Mouse (Mus musculus) midbrain, embryonic 14.5 days (tissue): ENCODE data around the gene Myo15. TPM values are rescaled to one million over a fixed set of nuclear protein-coding genes. Genes with fewer than 3 reads are reported as not detected.

ENCODE experiments used
- ATAC-seq: fragments of 200-750 bp; cut with Nextera tagmentation; 2 replicates; pipeline ENCODE4 v1.8.0; 2017; ENCODE audit warnings: moderate number of reproducible peaks, moderate library complexity; ENCODE audit not compliant: low FRiP score, low TSS enrichment
- DNase-seq: peaks from one replicate; pipeline ENCODE4 v3.0.0-alpha.2; 2015
- H3K27ac ChIP-seq: fragments of 300-500 bp; sonication (generic); replicated peaks from 2 replicates; pipeline ENCODE4 v1.5.1; 2014; ENCODE audit warnings: mild to moderate bottlenecking, low read depth, low read length, moderate library complexity
- H3K27me3 ChIP-seq: fragments of 300-500 bp; sonication (generic); 2 replicates; pipeline ENCODE4 v1.6.1; 2014; ENCODE audit warnings: low read length, control low read depth, mixed read lengths; ENCODE audit not compliant: control insufficient read depth, insufficient read depth
- H3K36me3 ChIP-seq: fragments of 300-500 bp; sonication (generic); 2 replicates; pipeline ENCODE4 v1.6.1; 2014; ENCODE audit warnings: low read length, control low read depth; ENCODE audit not compliant: control insufficient read depth, insufficient read depth
- H3K4me1 ChIP-seq: fragments of 300-500 bp; sonication (generic); 2 replicates; pipeline ENCODE4 v1.6.1; 2014; ENCODE audit warnings: mild to moderate bottlenecking, antibody characterized with exemption, low read length, control low read depth; ENCODE audit not compliant: control insufficient read depth, insufficient read depth
- H3K4me2 ChIP-seq: fragments of 300-500 bp; sonication (generic); 2 replicates; pipeline ENCODE4 v1.6.1; 2014; ENCODE audit warnings: mild to moderate bottlenecking, low read length, moderate library complexity
- H3K4me3 ChIP-seq: fragments of 300-500 bp; sonication (generic); replicated peaks from 2 replicates; pipeline ENCODE4 v1.5.1; 2014; ENCODE audit warnings: low read depth, low read length
- H3K9ac ChIP-seq: fragments of 300-500 bp; sonication (generic); replicated peaks from 2 replicates; pipeline ENCODE4 v1.6.1; 2014; ENCODE audit warnings: mild to moderate bottlenecking, low read length, moderate library complexity
- H3K9me3 ChIP-seq: fragments of 300-500 bp; sonication (generic); 2 replicates; pipeline ENCODE4 v1.6.1; 2016; ENCODE audit warnings: low read length, control low read depth, mixed read lengths; ENCODE audit not compliant: control insufficient read depth
- WGBS: fragments of 180-500 bp; shearing (Covaris S2); extraction: QIAGEN DNeasy Blood & Tissue Kit; methylation state at CpG from one replicate; pipeline ENCODE4 v1.1.7; 2014; 5-methylcytosine and 5-hydroxymethylcytosine counted together
- polyA plus RNA-seq: library from polyadenylated mRNA; unstranded; fragments of >200 nt; fragmentation: Nextera tagmentation; extraction: Ambion mirVana; gene quantifications from 2 replicates; pipeline ENCODE4 v1.2.1, GENCODE M21; 2014

The Myo15 gene
- polyA plus RNA-seq, 1 experiment from 2014 or later = not detected

- H3K9me3 ChIP-seq = no peaks in the 10 kb centered on the region
- no peak overlapping the region for H3K4me2 ChIP-seq
- H3K4me3 ChIP-seq = no peak overlapping the region
- no peak overlapping the region for H3K27ac ChIP-seq
- no peaks in the 10 kb centered on the region for H3K36me3 ChIP-seq
- H3K27me3 ChIP-seq = no peaks in the 10 kb centered on the region
- H3K4me1 ChIP-seq = no peaks in the 10 kb centered on the region
- H3K9ac ChIP-seq = no peak overlapping the region
- DNase-seq (no peak), ATAC-seq (no peak)
- WGBS = 87% methylated on average over 5 of the region's 5 CpGs
Observed at GRCm38 (mm10) chr11:60475668-60476362, 6.7 kb downstream of the Myo15 start.

DNA sequence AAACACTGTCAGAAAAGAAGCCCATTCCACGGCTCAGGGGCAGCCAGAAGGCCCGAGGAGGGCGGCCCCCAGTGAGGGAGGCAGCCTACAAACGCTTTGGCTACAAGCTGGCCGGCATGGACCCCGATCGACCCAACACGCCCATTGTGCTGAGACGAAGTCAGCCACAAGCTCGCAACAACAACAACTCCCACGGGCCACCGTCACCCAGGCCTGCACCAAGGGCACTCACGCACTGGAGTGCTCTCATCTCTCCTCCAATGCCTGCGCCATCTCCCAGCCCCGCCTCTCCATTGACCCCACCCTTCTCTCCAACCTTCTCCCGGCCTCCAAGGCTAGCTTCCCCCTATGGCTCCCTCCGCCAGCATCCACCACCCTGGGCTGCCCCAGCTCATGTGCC lies 9.0 kb downstream of the Myo15 start:
- no peaks in the 10 kb centered on the region for H3K36me3 ChIP-seq
- no peaks in the 10 kb centered on the region for H3K4me1 ChIP-seq
- ATAC-seq (no peak), DNase-seq (no peak)
- no peak overlapping the region for H3K27ac ChIP-seq
- H3K9ac ChIP-seq = no peak overlapping the region
- H3K27me3 ChIP-seq = no peaks in the 10 kb centered on the region
- 42% methylated on average over 16 of the region's 17 CpGs for WGBS
- no peak overlapping the region for H3K4me3 ChIP-seq
- no peak overlapping the region for H3K4me2 ChIP-seq
- no peaks in the 10 kb centered on the region for H3K9me3 ChIP-seq

- ATAC-seq = no peak
- DNase-seq = no peak
- Histone ChIP-seq H3K4me1 (no peaks in the 10 kb centered on the region), H3K4me2 (no peak overlapping the region), H3K27ac (no peak overlapping the region), H3K9ac (no peak overlapping the region), H3K4me3 (no peak overlapping the region), H3K36me3 (no peaks in the 10 kb centered on the region), H3K27me3 (no peaks in the 10 kb centered on the region), H3K9me3 (no peaks in the 10 kb centered on the region)
- 76% methylated on average over 3 of the region's 3 CpGs for WGBS
Observed at GRCm38 (mm10) chr11:60486267-60486666, 17.1 kb downstream of the Myo15 start.

- no peaks in the 10 kb centered on the region for H3K36me3 ChIP-seq
- no peaks in the 10 kb centered on the region for H3K4me1 ChIP-seq
- no peak for DNase-seq
- no peak overlapping the region for H3K4me3 ChIP-seq
- H3K27me3 ChIP-seq = no peaks in the 10 kb centered on the region
- no peak overlapping the region for H3K27ac ChIP-seq
- 91% methylated on average over 5 of the region's 5 CpGs for WGBS
- H3K9me3 ChIP-seq = no peaks in the 10 kb centered on the region
- no peak for ATAC-seq
- H3K9ac ChIP-seq = no peak overlapping the region
- no peak overlapping the region for H3K4me2 ChIP-seq
Observed at GRCm38 (mm10) chr11:60492726-60493125, 23.6 kb downstream of the Myo15 start.

DNA sequence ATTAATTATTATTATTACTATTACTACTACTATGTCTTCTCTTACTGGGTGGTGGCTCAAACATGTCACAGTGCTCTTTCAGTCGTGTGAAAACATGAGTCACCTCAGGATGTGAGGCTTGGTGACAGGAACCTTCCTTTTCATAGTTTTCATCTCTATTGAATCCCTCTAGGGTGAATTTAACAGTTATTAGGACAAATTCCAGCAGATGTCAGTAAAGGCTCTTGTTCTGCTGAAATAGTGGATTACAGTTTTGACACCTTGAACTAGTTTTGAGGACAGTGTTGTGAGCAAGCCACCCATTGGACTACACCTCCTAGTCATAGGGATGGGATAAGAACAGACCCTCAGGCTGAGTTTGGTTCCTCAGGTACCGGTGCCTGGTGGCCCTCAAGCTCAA lies 26.6 kb downstream of the Myo15 start:
- ATAC-seq (no peak), DNase-seq (peak; percentile 20)
- Histone ChIP-seq H3K36me3 (no peaks in the 10 kb centered on the region), H3K9ac (no peak overlapping the region), H3K27me3 (no peaks in the 10 kb centered on the region), H3K9me3 (no peaks in the 10 kb centered on the region), H3K4me3 (no peak overlapping the region), H3K4me1 (no peaks in the 10 kb centered on the region), H3K27ac (no peak overlapping the region), H3K4me2 (no peak overlapping the region)
- WGBS = 62% methylated on average over 2 of the region's 2 CpGs

DNA sequence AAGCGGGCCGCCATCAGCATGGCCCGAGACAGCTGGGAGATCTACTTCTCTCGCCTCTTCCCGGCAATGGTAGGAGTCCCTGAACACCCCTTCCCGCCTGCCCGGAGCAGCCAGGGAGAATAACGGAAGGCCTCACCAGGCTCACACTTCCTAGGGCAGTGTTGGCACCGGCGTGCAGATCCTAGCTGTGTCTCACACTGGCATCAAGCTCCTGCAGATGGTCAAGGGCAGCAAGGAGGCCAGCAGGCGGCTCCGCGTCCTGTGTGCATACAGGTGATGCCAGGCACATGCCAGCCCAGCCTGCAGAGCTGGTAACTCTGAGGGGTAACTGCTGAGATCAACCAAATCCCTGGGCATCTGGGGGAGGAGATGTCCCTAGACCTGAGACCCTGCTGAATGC lies 38.1 kb downstream of the Myo15 start:
- ATAC-seq (no peak), DNase-seq (no peak)
- Histone ChIP-seq H3K27me3 (peaks cover 9% of the 10 kb centered on the region; the same call in 1 of the 2 replicates), H3K9ac (no peak overlapping the region), H3K4me2 (no peak overlapping the region), H3K9me3 (no peaks in the 10 kb centered on the region), H3K4me1 (0 out of 2 replicates have a peak, but pooled peaks cover 7% of the 10 kb centered on the region), H3K27ac (no peak overlapping the region), H3K36me3 (no peaks in the 10 kb centered on the region), H3K4me3 (no peak overlapping the region)
- WGBS = 86% methylated on average over 13 of the region's 13 CpGs

DNA sequence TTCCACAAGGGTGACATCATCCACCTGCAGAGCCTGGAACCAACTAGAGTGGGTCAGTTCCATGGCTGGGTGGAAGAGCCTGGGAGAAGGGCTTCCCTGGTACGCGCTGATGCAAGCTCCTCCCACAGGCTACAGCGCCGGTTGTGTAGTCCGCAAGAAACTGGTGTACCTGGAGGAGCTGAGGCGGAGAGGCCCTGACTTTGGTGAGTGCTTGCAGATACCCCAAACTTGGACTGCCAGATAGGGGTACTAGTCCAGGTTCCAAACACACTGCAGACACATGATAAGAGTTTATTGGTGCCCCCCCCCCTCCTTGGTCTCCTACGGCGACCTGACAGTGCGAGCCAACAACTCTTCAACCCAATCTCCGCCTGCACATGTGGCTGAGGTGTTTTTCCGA lies 39.8 kb downstream of the Myo15 start:
- no peak overlapping the region for H3K9ac ChIP-seq
- no peaks in the 10 kb centered on the region for H3K36me3 ChIP-seq
- ATAC-seq (no peak), DNase-seq (no peak)
- no peaks in the 10 kb centered on the region for H3K9me3 ChIP-seq
- H3K27me3 ChIP-seq = peaks cover 9% of the 10 kb centered on the region; the same call in 1 of the 2 replicates
- peak overlapping the region; percentile 29; the same call in 1 of the 2 replicates for H3K4me3 ChIP-seq
- peak overlapping the region; percentile 60 for H3K4me2 ChIP-seq
- no peak overlapping the region for H3K27ac ChIP-seq
- 5% methylated on average over 11 of the region's 11 CpGs for WGBS
- H3K4me1 ChIP-seq = 0 out of 2 replicates have a peak, but pooled peaks cover 7% of the 10 kb centered on the region

- no peak overlapping the region for H3K27ac ChIP-seq
- WGBS = under 1% methylated on average over 25 of the region's 25 CpGs
Observed at GRCm38 (mm10) chr11:60509500-60509899, 40.4 kb downstream of the Myo15 start.

DNA sequence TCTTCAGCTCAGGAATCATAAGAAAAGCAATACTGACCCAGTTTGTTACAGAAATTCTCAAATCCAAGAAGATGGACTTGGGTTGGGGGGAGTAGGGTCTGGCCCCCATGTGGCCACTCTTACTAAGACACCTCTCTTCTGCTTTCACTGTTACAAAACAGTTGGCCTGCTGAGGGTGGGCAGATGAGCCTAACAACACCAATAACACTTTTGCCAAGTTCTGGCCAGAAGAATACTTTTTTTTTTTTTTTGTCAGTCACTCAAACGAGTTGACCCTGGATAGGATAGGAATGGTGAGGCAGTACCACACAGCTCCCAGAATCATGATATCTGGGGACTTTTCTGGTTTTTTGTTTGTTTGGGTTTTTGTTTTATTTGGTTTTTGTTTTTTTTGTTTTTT lies 42.8 kb downstream of the Myo15 start:
- ATAC-seq (no peak), DNase-seq (no peak)
- Histone ChIP-seq H3K9me3 (no peaks in the 10 kb centered on the region), H3K4me3 (no peak overlapping the region), H3K4me1 (0 out of 2 replicates have a peak, but pooled peaks cover 7% of the 10 kb centered on the region), H3K4me2 (no peak overlapping the region), H3K27ac (no peak overlapping the region), H3K9ac (no peak overlapping the region), H3K36me3 (no peaks in the 10 kb centered on the region), H3K27me3 (peaks cover 9% of the 10 kb centered on the region; the same call in 1 of the 2 replicates)
- WGBS = 83% methylated on average over 1 of the region's 1 CpGs

More at GRCm38 (mm10) chr11:60509500-60509899, 40.4 kb downstream of the Myo15 start:
- peak overlapping the region; percentile 49 for H3K9ac ChIP-seq
- DNase-seq (peak; percentile 40), ATAC-seq (no peak)
- peak overlapping the region; percentile 60 for H3K4me2 ChIP-seq
- no peaks in the 10 kb centered on the region for H3K9me3 ChIP-seq
- 0 out of 2 replicates have a peak, but pooled peaks cover 7% of the 10 kb centered on the region for H3K4me1 ChIP-seq
- peaks cover 9% of the 10 kb centered on the region; the same call in 1 of the 2 replicates for H3K27me3 ChIP-seq
- no peaks in the 10 kb centered on the region for H3K36me3 ChIP-seq
- peak overlapping the region; percentile 29 for H3K4me3 ChIP-seq
